Mouse (Mus musculus) left cerebral cortex, postnatal 25 days (tissue): ENCODE measurements around the gene Gm20696. TPM values are rescaled to one million over a fixed set of nuclear protein-coding genes. Genes with fewer than 3 reads are reported as not detected.

Experiments
- DNase-seq, 2 experiments: peaks; one replicate each; pipeline ENCODE4 v3.0.0; 2022; ENCODE audit warnings: low spot score in 2 of 2, mixed read lengths in 1 of 2
- intact Hi-C: fragments of 180-260 bp; cut with DNase I; formaldehyde crosslinking; loops from one replicate; pipeline ENCODE4 v1.15.1; 2025
- microRNA-seq, 2 experiments: library from miRNA; unstranded; fragments of <30 nt; microRNA quantifications; one replicate each; pipeline ENCODE4 v1.2.0; 2022
- total RNA-seq, 2 experiments: library from RNA; stranded (reverse); gene quantifications; 2 replicates each; pipeline ENCODE4 v1.2.3; 2021

Gm20696 gene
- total RNA-seq, 2 experiments from 2014 or later, result 6.1 to 9.5 TPM

DNA sequence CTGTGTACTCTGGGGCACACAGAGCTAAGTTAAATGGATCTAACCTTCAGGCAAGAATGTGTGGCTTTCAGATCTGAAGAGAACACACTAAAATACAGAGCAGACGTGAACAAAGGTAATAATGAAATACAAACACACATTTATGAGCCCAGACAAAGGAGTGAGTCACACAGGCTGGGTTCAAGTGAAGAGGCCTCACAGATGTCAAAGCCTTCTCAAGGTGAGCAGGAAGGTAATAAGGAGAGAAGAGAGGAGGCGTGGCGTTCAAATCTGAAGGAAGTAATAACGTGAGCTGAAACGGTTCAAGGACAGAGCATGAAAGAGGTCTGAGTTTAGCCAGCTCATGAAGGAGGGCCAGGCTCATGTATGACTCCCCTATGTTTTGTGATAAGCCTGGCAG is 445.4 kb downstream of the Gm20696 start:
- intact Hi-C loops, result no loop called here
- DNase-seq, result no peak

DNA sequence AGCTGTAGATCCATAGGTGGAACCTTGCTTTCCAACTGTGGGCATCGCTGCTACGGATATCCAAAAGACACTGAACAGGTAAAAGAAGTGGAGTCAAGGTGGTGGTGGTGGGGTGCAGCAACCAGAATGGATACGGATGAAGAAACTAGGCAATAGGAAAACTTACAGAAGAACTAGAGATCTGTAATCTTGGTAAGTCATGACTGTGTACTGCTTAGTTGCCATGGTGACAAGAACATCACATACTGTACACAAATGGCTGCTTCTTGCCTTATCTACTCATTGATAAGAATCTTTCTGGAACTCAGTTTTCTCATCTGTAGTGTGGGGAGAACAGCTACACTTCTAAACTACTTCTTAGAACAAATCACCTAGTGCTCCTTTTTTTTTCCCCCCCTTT is 446.1 kb downstream of the Gm20696 start:
- intact Hi-C loops, result no loop called here
- no peak for DNase-seq

- no peak for DNase-seq
- intact Hi-C loops, result no loop called here
These were observed 448.8 kb downstream of the Gm20696 start for GRCm38 (mm10) chr6:99217846-99218245.

DNA sequence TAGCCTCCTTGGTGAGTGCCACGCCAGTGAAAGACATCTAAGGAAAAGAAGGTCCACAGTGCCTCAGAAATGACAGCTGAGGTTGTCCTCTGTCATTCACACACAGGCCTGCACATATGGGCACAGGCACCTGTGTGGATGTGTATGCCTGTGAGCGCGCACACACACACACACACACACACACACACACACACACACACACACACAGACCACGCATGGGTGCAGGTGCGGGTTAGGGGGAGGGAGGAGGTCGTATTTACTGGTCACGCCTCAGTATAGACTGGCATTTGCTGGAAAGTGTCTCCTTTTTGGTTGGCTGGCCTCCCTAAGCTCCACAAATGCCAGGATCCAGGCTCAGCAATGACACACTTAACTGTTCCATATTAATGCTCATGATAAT is 449.4 kb downstream of the Gm20696 start:
- no peak for DNase-seq

GRCm38 (mm10) chr6:99212461-99212860 is 454.1 kb downstream of the Gm20696 start:
- intact Hi-C loops, result no loop called here
- DNase-seq, result no peak

More for the DNA sequence above, 449.4 kb downstream of the Gm20696 start:
- intact Hi-C loops, result no loop called here

- intact Hi-C loops, result no loop called here
- DNase-seq, result no peak
These were observed 454.8 kb downstream of the Gm20696 start for GRCm38 (mm10) chr6:99211663-99212333.

DNA sequence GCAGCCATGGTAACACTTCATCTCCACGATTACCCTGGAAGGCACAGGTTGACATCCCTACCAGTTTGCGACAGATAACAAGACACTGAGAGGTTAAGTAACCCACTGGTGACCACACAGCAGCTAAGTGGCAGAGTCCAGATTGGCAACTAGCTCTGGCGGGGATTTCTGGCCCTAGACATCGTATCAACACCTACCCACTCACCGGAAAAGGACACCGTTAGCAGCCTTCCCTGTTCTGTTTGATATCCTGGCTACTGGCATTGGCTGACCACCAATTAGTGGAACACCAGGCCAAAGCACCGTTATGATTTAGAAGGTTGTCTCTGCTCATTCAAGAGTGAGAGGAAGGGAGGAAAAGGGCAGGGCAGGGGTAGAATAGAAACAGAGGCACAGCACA is 456.4 kb downstream of the Gm20696 start:
- no peak for DNase-seq
- intact Hi-C loops, result no loop called here

Small RNA genes within 50 kb of the gene (microRNA-seq; reads per million reads assigned to microRNA genes)
- 0 reads per million in 2 experiments for gene Gm22328

Other genes starting within 250 kb of the Gm20696 start
- gene Foxp1, start 144.1 kb downstream of the Gm20696 start, total RNA-seq, result 100 to 1,000 TPM; 132 to 157 TPM
- gene Eif4e3, start within 50 bp of the Gm20696 start, total RNA-seq, result 10 to 100 TPM; 16.6 to 17.0 TPM
- gene Gpr27, start 25.9 kb upstream of the Gm20696 start, total RNA-seq, result 10 to 100 TPM; 46.6 to 46.7 TPM
- 1 to 10 TPM in 1 of 2 experiments, under 1 TPM in 1; 0.39 to 1.6 TPM for gene Prok2, start 59.6 kb upstream of the Gm20696 start, total RNA-seq